Mouse (Mus musculus) C2C12 (cell line): Measurements from ENCODE around the gene Rcor3.

Experiments used
- CEBPB ChIP-seq: IDR thresholded peaks from one replicate; pipeline ENCODE4 v1.6.1; 2011; ENCODE audit warnings: low read depth, mild to moderate bottlenecking, control low read depth, moderate library complexity
- CTCF ChIP-seq: IDR thresholded peaks from one replicate; pipeline ENCODE4 v1.5.1; 2011; ENCODE audit not compliant: control insufficient read depth, insufficient read depth, insufficient read length
- FOSL1 ChIP-seq: IDR thresholded peaks from one replicate; pipeline ENCODE4 v1.8.0; 2011; ENCODE audit warnings: mild to moderate bottlenecking, low read length; ENCODE audit not compliant: poor library complexity, insufficient read depth, severe bottlenecking
- MAX ChIP-seq: IDR thresholded peaks from one replicate; pipeline ENCODE4 v1.6.1; 2011; ENCODE audit warnings: mild to moderate bottlenecking, control low read depth
- MYOG ChIP-seq: IDR thresholded peaks from one replicate; pipeline ENCODE4 v1.6.1; 2011; ENCODE audit not compliant: control insufficient read depth, insufficient read length; ENCODE audit errors: extremely low read depth

DNA sequence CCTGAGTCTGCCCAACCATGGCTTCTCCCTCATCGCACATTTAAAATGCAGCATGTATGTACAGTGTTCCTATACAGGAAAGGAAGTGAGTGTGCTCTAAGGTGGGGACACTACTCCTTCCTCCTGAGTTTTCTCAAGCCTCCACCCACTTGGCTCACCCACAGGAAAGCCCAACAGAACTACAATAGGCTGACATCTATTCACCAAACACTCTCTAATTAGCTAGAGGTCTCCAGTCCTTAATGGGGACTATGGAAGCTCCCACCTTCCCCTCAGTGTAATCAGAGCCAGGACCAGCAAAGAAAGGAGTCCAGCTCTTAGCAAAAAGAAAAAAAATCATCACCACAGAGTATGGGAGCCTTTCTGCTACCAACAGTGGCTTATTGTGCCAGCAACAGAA is 63.0 kb downstream of the Rcor3 start:
- no peak for TF ChIP-seq CTCF
- no peak for TF ChIP-seq MYOG
- TF ChIP-seq MAX = no peak
- no peak for TF ChIP-seq FOSL1
- no peak for TF ChIP-seq CEBPB
